Mouse (Mus musculus) E14TG2a.4 (cell line): ENCODE results near the gene Ubiad1.

Source experiments
- CTCF ChIP-seq: conservative IDR thresholded peaks from 2 replicates; pipeline ENCODE4 v1.5.1; 2014; ENCODE audit warnings: low read length
- POU5F1 ChIP-seq: IDR thresholded peaks from 2 replicates; pipeline ENCODE4 v1.6.1; 2014; ENCODE audit warnings: low read length, borderline replicate concordance

DNA sequence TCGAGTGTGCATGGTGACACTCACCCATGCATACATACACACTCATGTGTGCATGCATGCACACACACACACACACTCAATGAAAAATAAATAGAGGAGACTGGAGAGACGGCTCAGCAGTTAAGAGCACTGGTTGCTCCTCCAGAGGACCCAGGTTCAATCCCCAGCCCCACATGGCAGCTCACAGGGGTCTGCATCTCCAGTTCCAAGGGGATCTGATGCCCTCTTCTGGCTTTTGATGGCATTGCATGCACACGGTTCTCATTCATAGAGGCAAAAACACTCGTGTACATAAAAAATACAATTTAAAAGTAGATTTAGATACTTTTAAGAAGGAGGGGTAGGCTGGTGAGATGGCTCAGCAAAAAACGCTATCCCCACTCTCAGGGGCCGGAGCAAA lies 55.5 kb downstream of the Ubiad1 start:
- peak; percentile 60 for TF ChIP-seq CTCF
- TF ChIP-seq POU5F1, result no peak
